Mouse (Mus musculus) thymus, postnatal 10 days (tissue): ENCODE data around the gene Rbm39.
"Not testable (repeated sequence)": the region's sequence is repeated elsewhere in the genome, so short reads cannot be mapped to it uniquely, and the experiment has no call there.

Experiments
- DNase-seq, 2 experiments: peaks; one replicate each; pipeline ENCODE4 v3.0.0; 2021; ENCODE audit warnings: low spot score in 2 of 2

The Rbm39 gene

GRCm38 (mm10) chr2:156180824-156181590, 969 bp upstream of the Rbm39 start:
- DNase-seq, result no peak

- no peak for DNase-seq
These were observed 293 bp downstream of the Rbm39 start for GRCm38 (mm10) chr2:156179796-156180093.

- DNase-seq, result peak; percentile 84 to 87
These were observed 817 bp downstream of the Rbm39 start for GRCm38 (mm10) chr2:156179046-156179795.

GRCm38 (mm10) chr2:156177651-156178050, 2.4 kb downstream of the Rbm39 start:
- no peak for DNase-seq

GRCm38 (mm10) chr2:156177079-156177478, 3.0 kb downstream of the Rbm39 start:
- DNase-seq, result no peak

GRCm38 (mm10) chr2:156166557-156166956, 13.5 kb downstream of the Rbm39 start:
- no peak for DNase-seq

- no peak for DNase-seq
These were observed 14.6 kb downstream of the Rbm39 start for GRCm38 (mm10) chr2:156165478-156165877.

GRCm38 (mm10) chr2:156151538-156151937, 28.5 kb downstream of the Rbm39 start:
- no peak for DNase-seq

- no peak for DNase-seq
These were observed 32.6 kb downstream of the Rbm39 start for GRCm38 (mm10) chr2:156147316-156147915.

- no peak for DNase-seq
These were observed 33.6 kb downstream of the Rbm39 start for GRCm38 (mm10) chr2:156146272-156146989.

GRCm38 (mm10) chr2:156145486-156146130, 34.4 kb downstream of the Rbm39 start:
- DNase-seq, result no peak

- peak; percentile 93 to 94 for DNase-seq
These were observed 35.9 kb downstream of the Rbm39 start, which contains the start of the genes Romo1 and Nfs1 for GRCm38 (mm10) chr2:156143953-156144724. Romo1 (plus strand) TSS chr2:156144039. Nfs1 (minus strand) TSS chr2:156144186.

GRCm38 (mm10) chr2:156143367-156143766, 36.7 kb downstream of the Rbm39 start:
- DNase-seq, result no peak

GRCm38 (mm10) chr2:156142820-156143219, 37.2 kb downstream of the Rbm39 start:
- DNase-seq, result no peak

- no peak for DNase-seq
These were observed 44.3 kb downstream of the Rbm39 start for GRCm38 (mm10) chr2:156135695-156136094.

- no peak for DNase-seq
These were observed 45.9 kb downstream of the Rbm39 start for GRCm38 (mm10) chr2:156134161-156134560.

- DNase-seq, result no peak
These were observed 53.0 kb downstream of the Rbm39 start, which contains the start of gene Gm28036 for GRCm38 (mm10) chr2:156126992-156127391. Gm28036 (minus strand) TSS chr2:156127092.

- no peak for DNase-seq
These were observed 56.3 kb downstream of the Rbm39 start for GRCm38 (mm10) chr2:156123731-156124130.

- DNase-seq, result no peak
These were observed 60.5 kb downstream of the Rbm39 start for GRCm38 (mm10) chr2:156119566-156119965.

- DNase-seq, result not testable (repeated sequence)
These were observed 68.0 kb downstream of the Rbm39 start for GRCm38 (mm10) chr2:156112080-156112423.
